Mouse (Mus musculus): ENCODE measurements around the gene Ngp. TPM values are rescaled to one million over a fixed set of nuclear protein-coding genes. Genes with fewer than 3 reads are reported as not detected.
A peak's percentile ranks its signal among the peaks of the same experiment; 100 is the strongest.
"Not testable (repeated sequence)": the region's sequence is repeated elsewhere in the genome, so short reads cannot be mapped to it uniquely, and the experiment has no call there.

Ngp gene
- total RNA-seq (2021) (1 to 10 TPM in 1 of 2 experiments, not detected in 1; 2.2 TPM), polyA plus RNA-seq (2012; rRNA removed) (not detected in 2 replicates)
- long read RNA-seq: 0 reads

DNA sequence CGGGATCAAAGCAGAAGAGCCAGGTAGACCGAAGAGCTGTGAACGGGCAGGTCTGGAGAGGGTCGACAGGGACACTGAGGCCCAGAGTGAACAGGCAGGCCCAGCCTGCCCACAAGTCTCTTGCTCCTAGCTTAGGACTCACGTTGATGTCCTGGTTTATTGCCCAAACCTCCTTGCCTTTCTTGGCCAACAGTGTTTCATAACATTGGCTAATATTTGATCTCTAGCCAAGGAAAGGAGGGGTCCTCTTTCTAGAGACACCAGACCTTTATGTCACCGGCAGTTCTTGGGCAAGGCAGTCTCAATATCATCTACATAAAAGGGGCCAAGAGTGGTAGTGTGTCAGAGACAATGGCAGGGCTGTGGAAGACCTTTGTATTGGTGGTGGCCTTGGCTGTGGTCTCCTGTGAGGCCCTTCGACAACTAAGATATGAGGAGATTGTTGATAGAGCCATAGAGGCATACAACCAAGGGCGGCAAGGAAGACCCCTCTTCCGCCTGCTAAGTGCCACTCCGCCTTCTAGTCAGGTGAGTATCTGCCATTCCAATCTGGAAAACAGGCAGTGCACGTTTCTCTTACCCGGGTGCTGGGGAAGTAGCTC is at the start of gene Ngp:
Gene Ngp (plus strand): TSS at position 237 of the 602 bp plus-strand sequence.
- DNase-seq: no peak

DNA sequence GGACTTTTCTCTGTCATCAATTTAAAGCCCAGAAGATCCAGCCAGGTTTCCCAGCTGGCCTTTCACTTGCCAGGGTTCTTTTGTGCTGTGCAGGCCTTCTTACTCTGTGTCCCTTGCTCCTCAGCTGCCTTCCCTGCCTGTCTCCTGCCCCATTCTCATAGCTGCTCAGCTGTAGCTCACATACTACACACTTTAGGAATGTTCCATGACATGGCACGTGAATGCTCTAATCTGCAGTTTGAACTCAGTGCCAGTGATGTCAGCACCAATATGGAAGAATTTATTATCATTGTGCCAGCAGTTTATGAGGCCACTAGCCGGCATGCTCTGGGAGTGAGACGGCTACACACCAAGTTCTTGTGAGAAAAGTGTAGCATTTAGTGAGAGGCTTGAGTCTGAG is 49.7 kb upstream of the Ngp start:
- no peak for DNase-seq

DNA sequence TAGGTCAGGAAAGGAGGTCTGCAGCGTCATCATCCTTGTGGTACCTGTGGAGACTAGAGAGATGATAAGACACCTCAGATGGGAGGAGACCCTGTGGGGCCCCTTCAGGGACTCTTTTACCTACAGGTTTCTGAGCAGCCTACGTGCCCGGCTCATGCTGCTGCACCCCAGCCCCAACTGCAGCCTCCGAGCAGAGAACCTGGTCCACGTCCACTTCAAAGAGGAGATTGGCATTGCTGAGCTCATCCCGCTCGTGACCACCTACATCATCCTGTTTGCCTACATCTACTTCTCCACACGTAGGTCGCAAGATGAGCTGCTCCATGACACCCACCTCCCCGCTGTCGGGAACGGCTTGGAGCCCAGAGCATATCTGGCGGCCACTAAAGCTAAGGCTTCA is 45.7 kb upstream of the Ngp start:
- DNase-seq: no peak

DNA sequence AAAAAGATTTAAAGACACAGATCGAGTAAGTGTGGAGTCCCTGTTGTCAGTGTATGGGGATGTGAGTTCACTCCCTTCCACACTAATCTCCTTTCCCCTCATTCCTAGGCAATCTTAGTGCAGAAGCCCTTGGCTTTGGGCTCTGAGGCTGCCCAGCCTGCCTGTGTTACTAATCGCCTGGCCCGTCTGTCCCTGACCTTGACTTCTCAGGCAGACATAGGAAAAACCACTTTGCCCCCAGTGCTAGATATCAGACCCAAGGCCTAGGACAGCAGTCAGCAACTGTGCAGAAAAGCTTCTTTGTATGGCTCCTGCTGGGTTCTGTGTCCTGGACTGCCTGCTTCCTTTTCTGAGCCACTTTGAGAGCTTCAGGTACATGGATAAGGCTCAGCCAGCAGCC is 43.9 kb upstream of the Ngp start:
- peak; percentile 81 for DNase-seq

DNA sequence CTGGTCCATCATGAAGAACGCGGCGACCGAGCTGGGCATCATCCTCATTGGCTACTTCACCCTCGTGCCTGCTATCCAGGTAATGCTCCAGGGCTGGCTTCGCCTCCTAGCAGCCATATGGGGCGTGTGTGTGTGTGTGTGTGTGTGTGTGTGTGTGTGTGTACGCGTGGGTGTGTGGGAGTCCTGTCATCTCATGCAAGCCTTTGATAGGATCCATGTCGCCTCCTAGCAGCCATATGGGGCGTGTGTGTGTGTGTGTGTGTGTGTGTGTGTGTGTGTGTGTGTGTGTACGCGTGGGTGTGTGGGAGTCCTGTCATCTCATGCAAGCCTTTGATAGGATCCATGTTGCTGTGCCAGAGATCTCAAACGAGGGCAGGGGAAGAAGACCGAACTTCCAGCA is 41.9 kb upstream of the Ngp start:
- DNase-seq: not testable (repeated sequence)

DNA sequence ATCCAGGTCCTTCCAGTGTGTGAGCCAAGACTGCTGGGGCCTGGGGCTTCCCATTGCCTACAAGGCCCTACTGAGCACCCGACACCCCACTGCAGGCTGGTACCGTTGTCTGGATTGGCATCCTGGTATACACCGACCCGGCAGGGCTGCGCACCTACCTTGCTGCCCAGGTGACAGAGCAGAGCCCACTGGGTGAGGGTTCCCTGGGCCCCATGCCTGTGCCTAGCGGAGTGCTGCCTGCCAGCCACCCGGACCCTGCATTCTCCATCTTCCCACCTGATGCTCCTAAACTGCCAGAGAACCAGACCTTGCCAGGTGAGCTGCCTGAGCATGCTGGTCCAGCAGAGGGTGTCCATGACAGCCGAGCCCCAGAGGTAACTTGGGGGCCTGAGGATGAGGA is 40.2 kb upstream of the Ngp start:
- DNase-seq: no peak

DNA sequence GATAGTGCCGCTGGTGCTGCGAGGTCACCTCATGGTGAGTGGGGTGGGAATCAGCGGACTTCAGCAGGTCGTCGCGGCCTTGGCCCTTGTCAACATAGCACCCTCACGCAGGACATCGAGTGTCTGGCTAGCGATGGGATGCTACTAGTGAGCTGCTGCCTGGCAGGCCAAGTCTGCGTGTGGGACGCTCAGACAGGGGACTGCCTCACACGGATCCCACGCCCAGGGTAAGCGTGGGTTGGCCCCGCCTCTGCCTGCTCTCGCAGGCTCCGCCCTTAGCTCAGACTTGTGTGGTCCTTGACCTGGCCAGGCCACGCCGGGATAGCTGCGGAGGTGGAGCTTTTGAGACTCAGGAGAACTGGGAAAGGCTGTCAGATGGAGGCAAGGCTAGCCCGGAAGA is 38.9 kb upstream of the Ngp start:
- peak; percentile 68 for DNase-seq

DNA sequence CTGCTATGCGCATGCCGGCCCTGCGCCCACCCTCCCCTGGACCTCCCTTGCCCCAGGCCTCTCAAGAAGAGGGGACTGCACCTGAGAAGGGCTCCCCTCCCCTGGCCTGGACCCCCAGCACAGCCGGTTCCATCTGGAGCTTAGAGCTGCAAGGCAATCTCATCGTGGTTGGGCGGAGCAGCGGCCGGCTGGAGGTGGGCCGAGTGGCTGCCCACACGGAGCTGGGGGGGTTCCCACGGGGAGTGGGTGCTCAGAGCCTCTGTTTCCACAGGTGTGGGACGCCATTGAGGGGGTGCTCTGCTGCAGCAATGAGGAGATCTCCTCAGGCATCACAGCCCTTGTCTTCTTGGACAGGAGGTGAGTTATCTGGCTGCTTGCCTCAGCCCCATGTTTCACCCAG is 38.3 kb upstream of the Ngp start:
- no peak for DNase-seq

DNA sequence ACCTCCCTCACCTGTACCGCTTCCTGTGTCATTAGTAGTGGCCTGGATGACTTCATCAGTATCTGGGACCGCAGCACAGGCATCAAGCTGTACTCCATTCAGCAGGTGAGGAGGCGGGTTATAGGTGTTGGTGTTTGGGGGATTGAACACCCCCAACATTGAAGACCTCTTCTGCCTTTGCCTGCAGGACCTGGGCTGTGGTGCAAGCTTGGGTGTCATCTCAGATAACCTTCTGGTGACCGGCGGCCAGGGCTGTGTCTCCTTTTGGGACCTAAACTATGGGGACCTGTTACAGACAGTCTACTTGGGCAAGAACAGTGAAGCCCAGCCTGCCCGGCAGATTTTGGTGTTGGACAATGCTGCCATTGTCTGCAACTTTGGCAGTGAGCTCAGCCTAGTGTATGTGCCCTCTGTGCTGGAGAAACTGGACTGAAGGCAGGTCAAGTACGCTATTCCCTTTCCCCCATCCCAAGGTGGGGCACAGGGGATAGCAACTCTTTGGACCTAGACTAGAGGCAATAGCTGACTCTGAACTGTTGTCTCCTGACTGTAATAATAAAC is 35.1 kb upstream of the Ngp start:
- DNase-seq: no peak

DNA sequence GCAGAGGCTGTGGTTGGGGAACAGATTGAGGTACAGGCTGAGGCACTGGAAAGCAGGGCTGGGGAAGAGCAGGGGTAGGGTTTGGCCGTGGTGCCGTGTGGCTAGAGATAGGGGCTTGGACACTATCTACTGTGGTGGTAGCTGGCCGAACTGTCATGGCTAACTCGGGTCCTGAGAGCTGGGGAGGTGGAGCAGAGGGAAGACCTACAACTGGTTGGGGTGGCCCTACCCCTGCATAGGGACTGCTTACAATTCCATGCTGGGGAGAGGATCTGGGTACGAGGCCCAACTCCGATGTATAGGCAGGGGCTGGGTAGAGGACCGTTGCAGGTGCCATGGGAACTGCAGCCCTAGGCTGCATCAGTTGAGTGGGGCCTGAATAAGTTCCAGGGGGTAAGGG is 31.5 kb upstream of the Ngp start:
- DNase-seq: no peak

DNA sequence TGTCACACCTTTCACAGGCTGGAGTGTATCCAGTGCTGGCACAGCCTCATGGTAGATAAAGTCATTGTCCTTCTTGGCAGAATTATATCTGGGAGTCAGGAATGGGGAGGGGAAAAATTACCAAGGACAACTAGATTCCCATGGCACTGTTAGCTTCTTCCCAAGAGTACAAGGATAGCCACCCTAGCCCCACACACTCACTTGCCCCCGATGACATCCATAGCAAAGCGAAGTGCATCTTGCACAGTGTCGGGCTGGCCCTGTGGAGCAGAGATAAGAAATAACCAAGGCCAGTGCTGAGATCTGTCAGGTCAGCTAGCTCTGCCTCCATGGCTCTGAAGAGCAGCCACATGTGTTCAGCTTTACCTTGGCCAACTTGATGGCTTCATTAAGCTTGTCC is 28.7 kb upstream of the Ngp start:
- DNase-seq: peak; percentile 46

DNA sequence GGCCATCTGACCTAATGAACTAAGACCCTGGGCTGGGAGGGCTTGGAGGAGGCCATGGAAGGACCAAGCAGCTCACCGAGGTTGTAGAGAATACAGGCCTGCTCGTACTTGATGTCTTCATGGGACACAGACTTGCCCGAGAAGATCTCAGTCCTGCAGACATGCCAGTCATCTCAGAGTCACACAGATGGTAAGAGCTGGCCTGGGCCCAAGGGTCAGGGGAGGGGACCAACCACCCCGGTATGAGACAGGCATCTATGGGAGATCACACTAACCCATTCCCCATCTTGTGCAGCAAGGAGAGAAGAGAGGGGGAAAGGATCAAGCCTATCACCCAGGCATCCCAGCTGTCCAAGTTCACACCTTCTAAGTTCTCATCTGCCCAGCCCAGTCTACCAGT is 26.3 kb upstream of the Ngp start:
- DNase-seq: no peak

DNA sequence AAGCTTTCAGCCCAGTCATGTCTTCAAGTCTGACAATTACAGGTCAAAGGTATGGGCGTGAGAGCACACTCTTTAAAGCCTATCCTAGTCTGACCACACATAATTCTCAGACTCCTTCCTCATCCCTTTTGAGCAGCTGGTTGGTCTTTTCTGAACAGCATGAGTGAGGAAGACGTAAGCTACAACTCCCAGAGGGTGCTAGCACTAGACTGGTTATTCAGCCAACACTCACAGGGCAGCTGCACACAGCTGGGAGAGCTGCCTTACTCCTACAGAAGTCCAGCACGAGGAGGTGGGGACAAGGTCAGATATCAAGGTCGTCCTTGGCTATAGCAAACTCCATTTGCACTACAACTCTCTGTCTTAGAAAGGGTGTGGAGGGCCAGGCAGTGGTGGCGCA is 18.9 kb upstream of the Ngp start:
- DNase-seq: peak; percentile 76

DNA sequence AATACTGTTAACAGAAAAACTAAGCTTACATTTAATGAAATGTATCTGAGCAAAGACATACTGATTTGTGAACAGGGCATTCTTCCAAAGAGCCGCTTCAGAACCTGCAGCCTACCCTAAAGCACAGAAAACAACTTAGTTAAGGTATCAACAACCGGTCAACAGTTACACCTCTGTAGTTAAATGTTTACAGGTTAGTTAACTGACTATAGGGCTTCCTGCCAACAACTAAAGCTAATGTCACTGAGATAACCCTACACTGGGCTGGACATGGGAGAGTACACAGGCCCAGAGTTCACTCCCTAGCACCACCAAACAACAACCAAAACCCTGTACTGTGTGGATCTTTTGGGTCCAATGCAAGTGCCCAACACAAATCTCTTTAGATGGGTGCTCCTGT is 16.8 kb upstream of the Ngp start:
- DNase-seq: no peak

DNA sequence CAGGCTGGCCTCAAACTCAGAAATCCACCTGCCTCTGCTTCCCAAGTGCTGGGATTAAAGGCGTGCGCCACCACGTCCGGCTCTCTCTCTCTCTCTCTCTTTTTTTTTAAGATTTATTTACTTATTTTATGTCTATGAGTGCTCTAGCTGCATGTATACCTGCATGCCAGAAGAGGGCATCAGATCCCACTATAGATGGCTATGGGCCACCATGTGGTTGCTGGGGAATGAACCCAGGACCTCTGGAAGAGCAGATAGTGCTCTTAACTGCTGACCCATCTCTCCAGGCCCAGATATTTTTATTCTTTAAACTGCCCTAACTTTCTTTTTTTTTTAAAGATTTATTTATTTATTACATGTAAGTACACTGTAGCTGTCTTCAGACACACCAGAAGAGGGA is 16.3 kb upstream of the Ngp start:
- not testable (repeated sequence) for DNase-seq

DNA sequence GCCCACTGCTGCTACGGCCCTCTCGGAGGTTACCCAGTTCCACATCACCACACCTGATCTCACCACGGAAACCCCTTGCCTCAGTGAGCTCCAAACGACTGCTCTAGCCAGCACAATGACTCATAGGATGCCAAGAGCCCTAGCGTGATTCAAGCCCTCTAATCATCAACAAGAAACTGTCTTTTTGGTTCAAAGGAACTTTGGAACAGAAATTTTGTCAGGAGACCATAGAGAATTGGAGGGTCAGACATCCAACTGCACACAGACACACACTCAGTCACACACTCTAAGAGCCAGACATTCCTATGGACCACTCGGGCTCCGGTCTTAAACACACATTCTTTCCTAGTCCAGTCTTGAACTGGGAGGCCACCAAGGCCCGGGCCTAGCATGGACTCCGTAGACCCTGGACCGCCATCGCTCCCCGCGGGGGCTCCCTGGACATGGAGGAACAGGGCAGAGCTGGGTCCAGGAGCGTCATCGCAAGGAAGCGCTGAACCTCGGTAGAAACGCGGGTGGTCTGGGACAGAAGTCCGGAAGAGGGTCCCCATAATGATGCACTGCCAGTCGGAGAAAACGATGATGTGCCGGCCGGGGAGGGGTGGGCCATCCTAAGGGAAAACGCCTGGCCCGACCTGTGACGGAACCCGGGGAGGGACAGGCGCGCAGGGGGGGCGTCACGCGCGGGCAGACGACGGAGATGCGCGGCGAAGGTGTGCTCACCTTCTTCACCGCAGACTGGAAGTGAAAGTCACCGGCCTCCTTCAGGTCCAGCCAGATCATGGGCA is 12.0 kb upstream of the Ngp start:
- peak; percentile 53 for DNase-seq

DNA sequence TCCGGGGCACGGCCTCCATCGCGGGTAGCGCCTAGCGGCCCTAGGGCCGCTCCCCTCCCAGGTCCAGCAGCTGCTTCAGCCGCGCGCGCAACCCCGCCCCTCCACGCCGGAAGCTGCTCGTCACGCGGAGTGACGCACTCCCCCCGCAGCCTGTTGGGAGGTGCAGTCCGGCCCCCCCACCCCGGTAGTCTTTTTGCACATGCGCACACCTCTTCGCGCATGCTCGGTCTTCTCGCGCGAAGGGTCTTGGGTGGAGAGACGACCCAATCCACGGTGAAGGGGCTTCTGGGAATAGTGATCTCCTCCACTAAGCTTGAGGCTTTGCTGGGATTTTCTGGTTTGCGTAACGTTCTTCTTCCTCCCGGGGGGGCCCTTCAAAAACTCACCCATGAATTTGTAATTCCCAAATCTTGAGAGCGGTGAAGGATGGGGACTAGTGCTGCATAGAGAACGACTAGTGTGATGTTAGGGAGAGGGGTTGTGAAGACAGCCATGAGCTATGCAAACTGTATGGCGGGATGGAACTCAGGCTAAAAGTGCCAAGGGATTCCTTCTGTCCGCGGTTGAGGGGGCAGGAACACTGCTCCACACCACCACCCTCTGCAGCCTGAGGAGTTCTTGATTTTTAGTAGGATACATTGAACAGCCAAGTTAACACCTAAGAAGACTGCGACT is 11.3 kb upstream of the Ngp start, which contains the start of gene Ptpn23:
Gene Ptpn23 (minus strand): TSS at position 115 of the 675 bp plus-strand sequence.
- peak; percentile 98 for DNase-seq

DNA sequence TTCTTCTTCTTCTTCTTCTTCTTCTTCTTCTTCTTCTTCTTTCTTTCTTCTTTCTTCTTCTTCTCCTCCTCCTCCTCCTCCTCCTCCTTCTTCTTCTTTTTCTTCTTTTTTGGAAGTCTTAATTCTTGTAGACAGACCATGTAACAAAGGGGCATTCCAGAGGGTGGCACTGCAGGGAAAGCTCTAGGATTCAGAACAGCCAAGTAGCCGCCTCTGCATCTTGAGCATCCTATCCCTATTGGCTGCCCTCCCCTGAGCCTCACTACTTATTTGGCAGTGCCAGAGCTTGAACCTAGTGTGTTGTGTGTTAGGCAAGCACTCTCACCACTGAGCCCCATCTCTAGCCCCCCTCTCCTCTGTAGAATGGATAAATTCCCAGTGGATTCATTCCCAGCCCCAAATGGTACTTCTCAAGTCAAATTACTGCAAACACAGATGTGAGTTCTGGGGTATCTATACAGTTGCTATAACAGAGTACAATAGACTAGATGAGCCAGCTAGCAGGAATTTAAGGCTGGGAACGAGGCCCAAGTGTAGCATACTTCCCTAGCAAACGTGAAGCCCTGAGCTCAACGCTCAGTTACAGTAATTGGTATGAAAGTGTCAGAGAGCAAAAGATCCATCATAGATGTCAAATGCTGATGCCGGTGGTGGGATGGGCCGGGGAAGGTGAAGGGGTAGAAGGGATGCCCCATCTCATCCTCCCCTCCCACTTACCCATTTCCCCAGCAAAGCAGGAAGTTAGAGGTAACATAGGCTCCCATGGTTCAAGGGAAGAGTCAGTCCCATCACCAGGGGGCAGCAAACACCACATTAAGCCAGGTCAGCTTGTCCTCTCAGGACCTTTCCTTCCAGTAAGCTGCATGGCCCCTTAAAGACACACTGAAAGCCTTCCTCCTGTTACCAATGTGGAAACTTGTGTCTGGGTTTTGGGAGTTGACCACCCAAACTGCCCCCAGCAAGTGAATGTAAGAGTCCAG is 8.3 kb upstream of the Ngp start:
- peak; percentile 79 for DNase-seq

DNA sequence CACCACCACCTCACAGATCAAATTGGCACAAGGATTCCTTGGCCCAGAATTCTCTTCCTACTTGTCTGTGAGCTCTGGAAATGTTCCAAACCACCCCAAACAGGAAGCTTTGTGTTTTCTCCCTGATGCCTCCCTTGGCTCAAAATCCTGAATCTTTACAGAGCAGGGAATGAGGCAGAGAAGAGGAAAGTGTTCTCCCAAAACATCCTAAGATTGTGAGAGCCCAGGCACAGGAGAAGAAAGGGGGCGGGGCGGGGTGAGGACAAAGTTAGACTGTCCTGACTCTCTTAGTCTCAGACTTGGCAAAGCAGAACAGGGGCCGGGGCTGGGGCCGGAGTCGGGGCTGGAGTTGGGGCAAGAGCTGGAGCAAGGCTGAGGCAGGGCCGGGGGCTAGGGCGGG is 6.6 kb upstream of the Ngp start:
- DNase-seq: no peak

DNA sequence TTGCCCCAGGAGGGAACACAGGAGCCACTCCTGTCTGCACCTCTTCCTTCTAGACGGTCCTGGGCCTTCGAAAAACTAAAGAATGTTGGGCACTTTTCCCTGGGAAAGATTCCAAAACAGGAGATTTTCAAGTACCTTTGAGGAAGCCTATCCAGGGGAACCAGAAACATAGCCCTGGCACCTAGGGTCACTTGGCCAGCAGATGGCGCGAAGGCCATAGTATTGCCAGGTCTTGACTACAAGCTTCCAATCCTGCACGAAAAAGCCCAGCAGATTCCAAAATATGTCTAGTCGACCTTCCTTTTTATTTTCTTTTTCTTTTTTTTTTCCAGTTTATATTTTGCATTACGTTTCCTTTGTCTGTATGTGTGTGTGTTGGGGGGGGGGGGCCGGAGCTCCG is 5.8 kb upstream of the Ngp start:
- no peak for DNase-seq

DNA sequence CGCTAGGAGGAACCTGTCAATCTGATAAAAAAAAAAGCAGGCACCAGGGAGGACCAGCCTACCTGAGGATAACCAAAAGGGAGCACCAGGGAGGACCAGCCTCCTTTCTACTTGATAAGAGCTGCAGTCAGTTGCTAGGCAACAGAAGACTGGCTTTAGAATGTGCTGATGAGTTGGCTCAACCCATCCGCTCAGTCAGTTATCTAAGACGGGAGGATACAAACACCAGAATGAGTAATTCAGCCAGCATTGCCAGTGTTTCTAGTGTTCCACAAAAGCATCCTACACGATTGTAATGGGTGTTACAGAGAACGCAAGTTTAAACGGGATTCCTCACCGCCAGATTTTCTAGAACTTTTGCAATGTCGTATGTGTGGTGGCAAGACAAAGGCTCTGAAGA is 11.7 kb downstream of the Ngp start:
- no peak for DNase-seq

DNA sequence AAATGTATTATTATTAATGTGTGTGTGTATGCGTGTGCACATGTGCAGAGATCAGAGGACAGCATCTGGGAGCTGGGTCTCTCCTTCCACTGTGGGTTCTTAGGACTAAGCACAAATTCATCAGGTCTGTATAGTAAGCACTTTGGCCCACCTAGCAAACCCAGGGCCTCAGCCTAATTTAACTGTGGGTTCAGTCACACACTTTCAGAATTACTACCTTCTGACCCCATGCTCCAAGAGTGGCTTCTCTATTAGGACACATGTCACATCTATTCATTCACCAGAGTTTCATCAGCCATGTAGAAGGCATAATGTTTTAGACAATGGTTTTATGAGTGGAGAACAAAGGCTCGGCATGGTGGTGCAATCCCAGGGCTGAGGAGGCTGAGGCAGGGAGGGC is 13.5 kb downstream of the Ngp start:
- DNase-seq: no peak
